Mouse (Mus musculus) CH12.LX (cell line): ENCODE data around the gene Myo1g. TPM values are rescaled to one million over a fixed set of nuclear protein-coding genes. Genes with fewer than 3 reads are reported as not detected.
A peak's percentile ranks its signal among the peaks of the same experiment; 100 is the strongest.

Source experiments
- DNase-seq: peaks from one replicate; pipeline ENCODE4 v3.0.0-alpha.2; 2013; ENCODE audit errors: extremely low read depth
- H3K27ac ChIP-seq: 2 replicates; pipeline ENCODE4 v1.5.1; 2012; ENCODE audit warnings: low read depth, mild to moderate bottlenecking, control low read depth, moderate library complexity; ENCODE audit not compliant: insufficient read depth
- H3K27me3 ChIP-seq: replicated peaks from 2 replicates; pipeline ENCODE3; 2012; ENCODE audit warnings: inconsistent platforms
- H3K36me3 ChIP-seq, 2 experiments: replicated peaks in 1 of 2; 2 replicates each; pipeline versions ENCODE3 to v1.6.1; 2012; ENCODE audit warnings: inconsistent platforms in 1 of 2, low read length in 1 of 2, mild to moderate bottlenecking in 1 of 2, mixed read lengths in 1 of 2, moderate library complexity in 1 of 2; ENCODE audit not compliant: control insufficient read depth in 1 of 2, insufficient read depth in 1 of 2
- H3K4me1 ChIP-seq, 2 experiments: 2 replicates each; pipeline ENCODE4 v1.6.1; 2012; ENCODE audit warnings: inconsistent platforms in 1 of 2, moderate library complexity in 1 of 2; ENCODE audit not compliant: insufficient read depth in 2 of 2, control insufficient read depth in 1 of 2
- H3K4me2 ChIP-seq: 2 replicates; pipeline ENCODE4 v1.6.1; 2012; ENCODE audit warnings: low read depth, mild to moderate bottlenecking, control low read depth; ENCODE audit not compliant: poor library complexity, insufficient read depth, severe bottlenecking
- H3K4me3 ChIP-seq, 3 experiments: fragments of 150-350 bp in 1 of 3; sonication (generic) in 1 of 3; replicated peaks in 1 of 3; 2 replicates each; pipeline versions ENCODE3 to v1.5.1; 2011 to 2012; ENCODE audit warnings: low read depth in 2 of 3, low read length in 2 of 3, mild to moderate bottlenecking in 2 of 3, moderate library complexity in 2 of 3, control low read depth in 1 of 3, improper control_type of control experiment in 1 of 3, inconsistent platforms in 1 of 3, mixed read lengths in 1 of 3; ENCODE audit not compliant: poor library complexity in 1 of 3
- H3K79me2 ChIP-seq: replicated peaks from 2 replicates; pipeline ENCODE4 v1.6.1; 2012; ENCODE audit warnings: mild to moderate bottlenecking, moderate library complexity; ENCODE audit not compliant: control insufficient read depth, poor library complexity, insufficient read depth, severe bottlenecking; ENCODE audit errors: extremely low read depth
- H3K9ac ChIP-seq: 2 replicates; pipeline ENCODE4 v1.6.1; 2012; ENCODE audit warnings: low read depth, mild to moderate bottlenecking, control low read depth, moderate library complexity; ENCODE audit not compliant: insufficient read depth
- H3K9me3 ChIP-seq: replicated peaks from 2 replicates; pipeline ENCODE3; 2012; ENCODE audit warnings: low read length, inconsistent platforms, mixed read lengths
- BHLHE40 ChIP-seq: IDR thresholded peaks from 2 replicates; pipeline ENCODE4 v1.6.1; 2011; ENCODE audit warnings: mild to moderate bottlenecking, low read depth, low read length, improper control_type of control experiment
- CHD1 ChIP-seq: IDR thresholded peaks from 2 replicates; pipeline ENCODE4 v1.6.1; 2012; ENCODE audit warnings: low read depth, low read length, improper control_type of control experiment, inconsistent platforms
- CTCF ChIP-seq, 2 experiments: IDR thresholded peaks in 1 of 2; conservative IDR thresholded peaks in 1 of 2; 2 replicates each; pipeline ENCODE4 v1.5.1; 2011 to 2012; ENCODE audit warnings: low read depth in 2 of 2, low read length in 2 of 2, improper control_type of control experiment in 1 of 2, inconsistent platforms in 1 of 2, mild to moderate bottlenecking in 1 of 2, moderate library complexity in 1 of 2
- E2F4 ChIP-seq: IDR thresholded peaks from 2 replicates; pipeline ENCODE4 v1.6.1; 2011; ENCODE audit warnings: low read depth, low read length, improper control_type of control experiment; ENCODE audit not compliant: insufficient replicate concordance
- GABPA ChIP-seq: IDR thresholded peaks from 2 replicates; pipeline ENCODE4 v1.6.1; 2012; ENCODE audit warnings: low read depth, low read length, improper control_type of control experiment, inconsistent platforms; ENCODE audit not compliant: insufficient replicate concordance
- HCFC1 ChIP-seq: IDR thresholded peaks from 2 replicates; pipeline ENCODE4 v1.6.1; 2012; ENCODE audit warnings: low read depth, mild to moderate bottlenecking, inconsistent platforms, low read length, improper control_type of control experiment
- IRF4 ChIP-seq: IDR thresholded peaks from 2 replicates; pipeline ENCODE4 v1.6.1; 2014; ENCODE audit warnings: low read depth, mild to moderate bottlenecking, inconsistent platforms, low read length, improper control_type of control experiment
- JUND ChIP-seq: conservative IDR thresholded peaks from 2 replicates; pipeline ENCODE4 v1.6.1; 2011; ENCODE audit warnings: low read depth, low read length, improper control_type of control experiment
- MAFK ChIP-seq: IDR thresholded peaks from 2 replicates; pipeline ENCODE4 v1.6.1; 2011; ENCODE audit warnings: low read length, improper control_type of control experiment; ENCODE audit not compliant: insufficient replicate concordance
- MAX ChIP-seq: IDR thresholded peaks from 2 replicates; pipeline ENCODE4 v1.6.1; 2011; ENCODE audit warnings: low read length, improper control_type of control experiment
- MAZ ChIP-seq: IDR thresholded peaks from 2 replicates; pipeline ENCODE4 v1.6.1; 2012; ENCODE audit warnings: low read depth, mild to moderate bottlenecking, inconsistent platforms, low read length, improper control_type of control experiment, moderate library complexity
- MXI1 ChIP-seq: IDR thresholded peaks from 2 replicates; pipeline ENCODE4 v1.6.1; 2011; ENCODE audit warnings: mild to moderate bottlenecking, low read depth, low read length, improper control_type of control experiment
- MYC ChIP-seq: IDR thresholded peaks from 2 replicates; pipeline ENCODE4 v1.6.1; 2011; ENCODE audit warnings: low read depth, mild to moderate bottlenecking, improper control_type of control experiment, low read length
- NRF1 ChIP-seq: IDR thresholded peaks from 2 replicates; pipeline ENCODE4 v1.6.1; 2014; ENCODE audit warnings: low read depth, mild to moderate bottlenecking, inconsistent platforms, low read length, improper control_type of control experiment, moderate library complexity
- POLR2A ChIP-seq: IDR thresholded peaks from 2 replicates; pipeline ENCODE4 v1.6.1; 2011; ENCODE audit warnings: low read depth, mild to moderate bottlenecking, improper control_type of control experiment, low read length
- RAD21 ChIP-seq: IDR thresholded peaks from 2 replicates; pipeline ENCODE4 v1.6.1; 2011; ENCODE audit warnings: low read depth, mild to moderate bottlenecking, low read length, improper control_type of control experiment, moderate library complexity
- SIN3A ChIP-seq: IDR thresholded peaks from 2 replicates; pipeline ENCODE4 v1.6.1; 2012; ENCODE audit warnings: low read length, improper control_type of control experiment, inconsistent platforms
- TBP ChIP-seq: conservative IDR thresholded peaks from 2 replicates; pipeline ENCODE4 v1.6.1; 2011; ENCODE audit warnings: low read depth, low read length, improper control_type of control experiment
- TCF12 ChIP-seq: IDR thresholded peaks from 2 replicates; pipeline ENCODE4 v1.6.1; 2014; ENCODE audit warnings: low read depth, mild to moderate bottlenecking, inconsistent platforms, low read length, improper control_type of control experiment
- USF1 ChIP-seq: IDR thresholded peaks from 2 replicates; pipeline ENCODE4 v1.6.1; 2014; ENCODE audit warnings: low read depth, mild to moderate bottlenecking, inconsistent platforms, low read length, improper control_type of control experiment
- USF2 ChIP-seq: conservative IDR thresholded peaks from 2 replicates; pipeline ENCODE4 v1.6.1; 2011; ENCODE audit warnings: low read depth, low read length, improper control_type of control experiment
- ZKSCAN1 ChIP-seq: IDR thresholded peaks from 2 replicates; pipeline ENCODE4 v1.6.1; 2012; ENCODE audit warnings: low read depth, inconsistent platforms, low read length, improper control_type of control experiment, borderline replicate concordance
- ZNF384 ChIP-seq: IDR thresholded peaks from 2 replicates; pipeline ENCODE4 v1.6.1; 2012; ENCODE audit warnings: low read depth, low read length, improper control_type of control experiment, inconsistent platforms
- dilution Hi-C: fragments of 300-500 bp; cut with MboI; formaldehyde crosslinking; loops from 2 replicates; pipeline ENCODE4 v1.14.3; 2020; ENCODE audit warnings: low sequenced_read_pairs; ENCODE audit not compliant: extremely low pct_unique_long_range_greater_than_20kb, extremely low pct_ligation_motif_present
- in situ Hi-C: fragments of 300-500 bp; cut with MboI; formaldehyde crosslinking; loops from 3 replicates; pipeline ENCODE4 v1.14.3; 2019; ENCODE audit warnings: low sequenced_read_pairs, low pct_ligation_motif_present, low pct_unique_long_range_greater_than_20kb, mixed read lengths
- polyA plus RNA-seq: library from polyadenylated mRNA; unstranded; fragments of >175 nt; gene quantifications from 2 replicates; pipeline ENCODE4 v1.2.1, GENCODE M21; 2012; ENCODE audit warnings: low read depth; ENCODE audit not compliant: insufficient read length
- total RNA-seq, 2 experiments: library from RNA; depleted of rRNA; stranded (reverse); fragments of 300-350 nt in 1 of 2; fragments of >200 nt in 1 of 2; gene quantifications; 2 replicates each; pipeline ENCODE4 v1.2.3; 2012 to 2014

The Myo1g gene
- total and polyA plus RNA-seq, 3 experiments = 268 to 335 (median 284) TPM

DNA sequence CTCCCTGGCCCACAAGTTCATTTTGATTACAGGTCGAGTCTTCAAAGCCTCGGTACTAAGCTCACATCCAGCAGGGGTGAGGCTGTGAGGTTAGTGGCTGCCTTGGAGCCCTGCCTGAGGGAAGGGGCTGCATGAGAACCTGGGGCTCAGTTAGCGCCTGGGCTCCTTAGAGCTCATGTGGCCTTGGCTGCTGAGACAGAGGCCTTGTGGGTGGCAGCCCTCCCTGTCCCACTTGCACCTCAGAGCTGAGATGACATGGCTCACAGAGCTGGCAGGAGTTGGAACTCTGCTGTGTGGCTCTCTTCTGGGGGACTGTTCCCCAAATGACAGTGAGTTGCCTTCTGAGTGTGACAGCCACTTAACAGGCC is 48.6 kb upstream of the Myo1g start:
- in situ Hi-C loops = no loop called here
- Histone ChIP-seq H3K4me3 (no peak overlapping the region), H3K9me3 (no peaks in the 10 kb centered on the region), H3K4me2 (no peak overlapping the region), H3K9ac (no peak overlapping the region), H3K27ac (no peak overlapping the region), H3K4me1 (peaks cover 0 to 15% of the 10 kb centered on the region in 2 experiments; a peak in 1 of 4 replicates), H3K79me2 (no peaks in the 10 kb centered on the region), H3K27me3 (no peaks in the 10 kb centered on the region), H3K36me3 (peaks cover 20 to 82% of the 10 kb centered on the region in 2 experiments)
- no peak for TF ChIP-seq HCFC1
- TF ChIP-seq USF2 = no peak
- TF ChIP-seq MAZ = no peak
- TF ChIP-seq E2F4 = no peak
- TF ChIP-seq RAD21 = no peak
- no peak for TF ChIP-seq USF1
- no peak for TF ChIP-seq CHD1
- no peak for TF ChIP-seq ZKSCAN1
- no peak for TF ChIP-seq TCF12
- no peak for TF ChIP-seq MYC
- no peak for TF ChIP-seq TBP
- TF ChIP-seq MAX = no peak
- TF ChIP-seq SIN3A = no peak
- TF ChIP-seq MAFK = no peak
- TF ChIP-seq MXI1 = no peak
- TF ChIP-seq JUND = no peak
- no peak for TF ChIP-seq NRF1
- no peak for TF ChIP-seq IRF4
- TF ChIP-seq POLR2A = no peak
- TF ChIP-seq ZNF384 = no peak
- dilution Hi-C loops = no loop called here
- no peak for DNase-seq

DNA sequence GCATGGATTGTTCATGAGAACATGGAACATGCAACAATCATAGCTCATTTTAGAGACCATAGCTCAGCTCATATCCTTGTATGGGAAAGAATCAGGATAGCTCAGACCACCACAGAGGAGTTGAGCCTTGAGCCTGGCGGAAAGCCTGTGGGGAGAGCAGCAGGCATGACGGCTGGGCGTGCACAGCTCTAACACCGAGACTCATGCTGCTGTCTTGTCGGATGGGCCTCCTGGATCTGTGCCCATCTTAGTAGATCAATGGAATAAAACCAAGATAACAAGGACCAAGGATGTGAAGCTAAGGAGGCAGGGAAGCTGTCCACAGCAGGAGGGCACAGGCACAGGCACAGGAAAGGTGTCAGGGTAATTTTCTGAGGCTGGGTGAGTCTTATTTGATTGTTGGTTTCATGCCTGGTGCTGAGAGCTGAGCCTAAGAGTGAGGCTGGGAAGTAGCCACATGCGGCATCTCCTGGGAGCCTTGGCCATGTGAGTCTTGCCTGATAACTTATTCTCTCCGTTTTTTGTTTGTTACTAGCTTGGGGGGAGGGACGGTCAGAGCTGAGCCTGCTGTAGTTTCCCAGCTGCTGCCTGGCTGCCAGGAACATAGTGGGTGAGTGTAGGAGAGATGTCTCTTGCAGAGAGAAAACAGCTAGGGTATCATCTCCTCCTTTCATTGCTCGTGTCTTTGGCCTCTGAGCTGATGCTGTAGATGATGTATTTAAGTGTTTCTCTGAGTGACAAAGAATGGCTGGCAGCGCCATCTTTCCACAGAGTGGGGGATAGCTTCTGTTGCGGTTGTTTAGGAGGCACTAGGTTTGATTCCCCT is 48.0 kb upstream of the Myo1g start:
- Histone ChIP-seq H3K27ac (no peak overlapping the region), H3K4me2 (no peak overlapping the region), H3K4me3 (no peak overlapping the region), H3K9ac (no peak overlapping the region), H3K79me2 (no peaks in the 10 kb centered on the region), H3K4me1 (peaks cover 0 to 15% of the 10 kb centered on the region in 2 experiments; a peak in 1 of 4 replicates), H3K9me3 (no peaks in the 10 kb centered on the region)
- TF ChIP-seq RAD21 = peak; percentile 58
- TF ChIP-seq CTCF (conservative IDR thresholded peaks at IDR 0.05 in 1 of 2, IDR thresholded peaks at IDR 0.05 in 1 of 2; ENCODE audit: low read depth in 2 of 2, low read length in 2 of 2) = peak in 1 of 2 experiments; percentile 61; a peak in 2 of 4 replicates
- TF ChIP-seq GABPA = no peak
- TF ChIP-seq POLR2A = no peak
- TF ChIP-seq BHLHE40 = no peak
- TF ChIP-seq, all 38 proteins: peak for 2
- Histone ChIP-seq H3K27me3 (no peaks in the 10 kb centered on the region), H3K36me3 (peaks cover 20 to 85% of the 10 kb centered on the region in 2 experiments)
- dilution Hi-C loops = no loop called here
- peak; percentile 34 for DNase-seq
- in situ Hi-C loops = no loop called here
